Mouse (Mus musculus) spleen, embryonic (tissue): ENCODE data around the gene Idh2.

ENCODE experiments used
- CTCF ChIA-PET: fragments of 350-600 bp; sonication (Branson Sonifier 250); formaldehyde crosslinking; loops from one replicate; lab custom pipeline; 2022; lab: Charles Lee

The Idh2 gene

DNA sequence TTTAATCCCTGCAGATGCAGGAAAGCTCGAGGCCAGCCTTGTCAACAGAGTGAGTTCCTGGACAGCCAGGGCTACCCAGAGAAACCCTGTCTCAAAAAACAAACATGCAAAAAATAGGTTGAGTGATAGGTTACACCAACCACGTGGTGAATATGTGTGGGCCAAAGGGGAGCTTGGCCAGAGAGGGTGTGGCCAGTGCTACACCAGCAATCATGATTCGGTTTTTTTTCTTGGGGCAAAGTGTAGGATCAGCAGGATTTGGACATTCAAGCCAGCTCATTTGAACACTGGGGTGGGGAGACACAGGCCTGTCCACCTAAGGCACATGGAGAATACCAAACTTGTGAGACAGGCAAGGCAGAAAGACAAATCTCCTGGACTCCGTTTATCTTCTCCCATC lies 14.1 kb upstream of the Idh2 start:
- CTCF ChIA-PET, result interaction anchor here (0.6 to 0.9 kb wide), 2 partner anchors 134 to 139 kb away, joined by 3 to 6 read pairs; no protein-coding TSS in a partner anchor

DNA sequence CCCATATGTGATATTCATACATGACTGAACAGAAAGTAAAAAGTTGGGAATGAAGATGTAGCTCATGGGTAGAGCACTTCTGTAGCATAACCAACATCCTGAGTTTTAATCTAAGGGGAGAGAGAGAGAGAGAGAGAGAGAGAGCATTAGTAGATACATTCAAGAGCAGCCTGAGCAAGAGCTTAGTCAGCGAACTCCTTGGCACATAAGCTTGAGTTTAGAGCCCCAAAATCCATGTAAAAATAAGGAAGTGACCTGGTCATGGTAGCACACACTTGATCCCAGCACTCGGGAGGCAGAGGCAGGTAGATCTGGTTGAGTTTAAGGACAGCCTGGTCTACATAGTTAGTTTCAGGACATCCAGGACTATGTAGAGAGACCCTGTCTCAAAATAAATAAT lies 8.5 kb upstream of the Idh2 start:
- CTCF ChIA-PET, result interaction anchor here (0.5 to 0.9 kb wide), 4 partner anchors 17 to 249 kb away, joined by 3 to 8 read pairs (median 5); no protein-coding TSS in a partner anchor

DNA sequence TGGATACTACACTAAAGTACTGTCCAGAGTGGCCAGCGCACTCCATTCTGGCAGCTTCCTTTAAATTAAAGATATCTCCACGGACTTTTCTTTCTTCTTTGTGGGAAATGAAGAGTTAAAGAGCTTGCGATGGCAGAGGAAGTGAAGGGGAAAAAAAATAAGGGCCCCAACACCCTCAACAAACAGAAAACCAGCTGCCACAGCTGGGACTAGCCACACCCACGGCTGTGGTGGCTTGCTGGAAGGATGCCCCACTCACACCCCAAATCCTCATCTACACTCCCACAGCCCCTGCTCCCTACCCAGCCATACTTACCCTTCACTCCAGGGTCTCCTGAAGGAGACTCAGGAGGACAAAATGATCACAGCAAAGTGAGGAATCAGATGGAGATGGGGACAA lies 7.9 kb upstream of the Idh2 start:
- CTCF ChIA-PET, result interaction anchor here (0.9 kb wide), 1 partner anchor 33 kb away, joined by 3 read pairs; no protein-coding TSS in a partner anchor

DNA sequence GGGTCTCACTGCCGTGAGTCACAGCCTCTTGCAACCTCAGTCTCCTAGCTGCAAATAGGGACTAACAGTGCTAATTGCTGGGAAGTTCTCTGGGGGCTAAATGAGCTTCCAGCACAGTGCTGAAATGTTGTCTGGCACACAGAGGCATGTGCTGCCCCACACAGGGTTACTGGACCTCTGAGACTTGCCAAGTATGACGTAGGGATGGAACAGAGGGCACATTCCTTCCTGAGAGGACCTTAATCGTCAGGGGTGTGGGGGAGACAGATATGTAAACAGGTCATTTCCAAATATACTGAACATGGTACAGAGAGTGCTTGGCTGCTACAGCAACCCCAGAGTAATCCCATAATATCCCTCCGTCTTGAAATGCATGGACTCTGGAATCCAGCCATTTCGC lies 5.9 kb upstream of the Idh2 start:
- CTCF ChIA-PET, result no interaction called here

DNA sequence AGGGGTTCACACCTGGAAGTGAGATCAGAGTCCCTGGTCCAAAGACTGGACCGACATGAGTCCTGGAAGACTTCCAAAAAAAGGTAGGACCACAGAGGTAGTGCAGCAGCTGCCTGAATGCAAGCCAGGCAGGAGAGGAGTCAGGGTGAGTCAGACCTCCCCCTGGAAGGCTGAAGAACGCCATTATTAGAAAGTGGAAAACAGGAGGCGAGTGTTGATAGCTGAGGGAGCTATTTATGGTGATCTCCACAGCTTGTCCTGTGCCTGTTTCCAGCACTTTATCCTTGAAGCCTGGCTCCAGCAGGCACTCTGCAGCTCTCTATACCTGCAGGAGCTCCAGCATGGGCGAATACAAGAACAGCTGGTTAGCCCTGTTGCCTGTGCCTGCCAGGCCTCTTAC lies 4.0 kb upstream of the Idh2 start:
- CTCF ChIA-PET, result no interaction called here

DNA sequence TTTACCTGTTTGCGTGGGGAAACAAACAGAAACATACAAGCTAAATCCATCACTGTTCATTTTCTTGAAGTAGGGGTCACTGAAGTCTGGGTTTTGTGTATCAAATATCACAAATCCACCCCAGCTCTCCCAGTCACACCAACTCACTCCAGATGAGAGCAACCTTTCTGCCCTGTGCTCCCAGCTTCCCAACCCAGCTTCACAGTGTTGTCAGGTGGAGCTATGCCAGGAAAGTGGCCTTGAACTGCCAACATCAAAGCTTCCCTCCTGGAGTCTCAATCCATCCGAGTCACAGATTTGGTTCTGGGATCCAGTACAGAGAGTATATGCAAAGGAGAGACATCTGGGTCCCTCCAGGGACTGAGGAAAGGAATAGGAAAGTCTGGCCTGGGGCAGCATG lies 966 bp upstream of the Idh2 start:
- CTCF ChIA-PET, result no interaction called here

DNA sequence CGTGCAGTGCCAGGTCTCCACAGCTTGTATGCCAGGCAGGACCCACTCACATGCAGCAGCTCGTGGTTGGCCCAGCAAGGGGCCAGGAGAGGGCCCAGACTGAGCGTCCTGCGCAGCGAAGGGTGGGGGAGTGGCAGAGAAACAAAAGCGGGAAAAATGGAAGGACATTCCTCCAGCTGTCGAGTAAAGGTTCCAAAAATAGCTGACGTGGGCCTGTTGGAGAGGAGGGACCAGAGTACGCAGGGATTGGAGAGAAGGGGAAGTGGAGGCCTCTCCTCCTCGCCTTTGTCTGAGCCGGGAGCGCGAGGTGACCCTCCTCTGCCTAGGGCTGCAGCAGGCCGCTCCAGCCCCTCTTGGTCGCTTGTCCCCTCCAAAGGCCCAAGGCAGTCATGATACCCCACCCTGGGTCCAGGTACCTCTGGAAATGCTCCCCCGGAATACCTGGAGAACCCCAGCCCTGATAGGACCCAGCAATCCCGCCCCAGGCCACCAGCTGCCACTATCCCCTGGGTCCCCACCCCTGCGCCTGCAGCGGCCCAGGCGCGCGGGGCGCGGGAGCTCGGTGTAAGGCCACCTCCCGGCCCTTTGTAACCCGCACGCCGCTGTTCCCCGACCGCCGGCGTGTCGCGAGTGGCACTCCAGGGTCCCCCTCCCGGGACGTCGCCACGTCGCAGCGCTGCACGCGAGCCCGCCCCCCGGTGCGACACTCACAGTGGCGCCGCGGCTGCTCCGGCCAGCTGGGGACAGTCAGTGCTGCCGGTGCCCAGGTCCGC lies 555 bp downstream of the Idh2 start:
- CTCF ChIA-PET, result interaction anchor here (0.6 to 0.8 kb wide), 3 partner anchors 88 to 260 kb away, joined by 3 to 5 read pairs (median 3); no protein-coding TSS in a partner anchor

DNA sequence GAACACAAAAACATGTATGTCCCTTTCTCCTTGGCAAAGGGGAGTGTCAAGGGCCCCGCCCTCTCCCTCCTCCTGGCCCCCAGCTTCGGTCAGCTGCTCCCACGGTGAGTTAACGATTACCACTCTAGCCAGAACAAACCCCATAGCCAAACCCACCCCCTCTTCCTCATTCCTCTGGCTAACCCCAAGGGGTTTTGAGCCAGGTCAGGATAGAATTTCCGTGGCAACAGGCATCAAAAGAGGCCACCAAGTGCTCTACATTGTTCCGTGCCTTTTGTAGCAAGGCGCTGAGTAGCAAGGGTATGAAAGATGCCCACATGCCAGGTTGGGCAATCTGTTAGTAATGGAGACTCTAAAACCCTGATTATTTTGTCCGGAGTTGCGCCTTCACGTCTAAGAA lies 1.2 kb downstream of the Idh2 start:
- CTCF ChIA-PET, result no interaction called here

DNA sequence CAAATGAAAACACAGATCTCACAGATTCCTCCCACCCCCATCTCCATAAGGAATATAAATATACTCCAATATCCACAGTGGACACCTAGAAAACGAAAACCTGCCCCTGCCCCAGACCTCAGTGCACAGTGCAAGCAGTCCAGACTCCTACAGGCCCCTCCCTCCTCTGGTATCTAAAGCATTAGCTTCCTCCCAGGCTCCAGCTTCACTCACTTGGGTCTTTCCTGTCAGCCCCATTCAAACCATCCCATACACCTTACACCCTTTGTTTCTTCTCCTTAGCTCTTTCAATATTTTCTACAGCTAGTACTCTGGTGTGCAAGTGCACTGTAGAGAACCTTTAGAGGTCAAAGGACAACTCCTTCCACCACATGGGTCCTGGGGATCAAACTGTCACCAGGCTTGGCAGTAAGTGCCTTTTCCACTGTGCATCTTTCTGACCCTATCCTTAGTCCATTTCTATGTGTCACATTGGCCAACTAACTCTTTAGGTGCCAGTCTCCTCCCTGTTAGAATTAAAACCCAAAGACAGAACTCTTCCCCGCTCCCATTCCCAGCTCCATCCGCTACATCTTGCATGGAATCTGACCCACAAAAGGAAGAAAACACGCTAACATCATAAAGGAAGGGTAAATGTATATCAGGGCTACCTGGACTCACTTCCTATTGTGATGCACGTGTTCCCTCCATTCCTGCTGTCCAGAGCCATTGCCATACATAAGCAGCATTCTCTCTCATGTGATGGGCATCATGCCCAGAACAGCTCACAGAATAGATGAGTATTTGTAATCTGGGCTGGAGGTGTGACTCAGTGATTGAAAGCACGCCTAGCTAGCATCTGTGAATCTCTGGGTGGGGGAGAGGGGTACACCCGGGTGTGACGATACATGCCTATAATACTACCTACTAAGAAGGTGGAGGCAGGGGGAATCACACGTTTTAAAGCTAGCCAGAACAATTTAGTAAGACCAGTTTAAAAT lies 3.8 kb downstream of the Idh2 start:
- CTCF ChIA-PET, result interaction anchor here (0.6 to 1.1 kb wide), 2 partner anchors 16 to 605 kb away, joined by 4 read pairs; no protein-coding TSS in a partner anchor

DNA sequence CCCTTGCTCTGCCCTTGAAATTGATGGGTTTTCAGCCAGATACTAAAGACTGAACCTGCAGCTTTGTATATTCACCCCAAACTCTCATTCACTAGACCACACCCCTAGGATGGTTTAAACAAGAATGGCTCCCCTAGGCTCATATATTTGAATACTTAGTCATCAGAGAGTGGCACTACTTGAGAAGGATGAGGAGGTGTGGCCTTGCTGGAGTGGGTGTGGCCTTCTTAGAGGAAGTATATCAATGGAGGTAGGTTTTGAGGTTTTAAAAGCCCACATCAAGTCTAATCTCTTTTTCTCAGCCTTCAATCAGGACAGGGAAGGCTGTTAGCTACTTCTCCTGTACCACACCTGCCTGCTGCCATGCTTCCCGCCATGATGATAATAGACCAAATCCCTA lies 8.8 kb downstream of the Idh2 start:
- CTCF ChIA-PET, result interaction anchor here (1.1 kb wide), 1 partner anchor 36 kb away, joined by 4 read pairs; no protein-coding TSS in a partner anchor

DNA sequence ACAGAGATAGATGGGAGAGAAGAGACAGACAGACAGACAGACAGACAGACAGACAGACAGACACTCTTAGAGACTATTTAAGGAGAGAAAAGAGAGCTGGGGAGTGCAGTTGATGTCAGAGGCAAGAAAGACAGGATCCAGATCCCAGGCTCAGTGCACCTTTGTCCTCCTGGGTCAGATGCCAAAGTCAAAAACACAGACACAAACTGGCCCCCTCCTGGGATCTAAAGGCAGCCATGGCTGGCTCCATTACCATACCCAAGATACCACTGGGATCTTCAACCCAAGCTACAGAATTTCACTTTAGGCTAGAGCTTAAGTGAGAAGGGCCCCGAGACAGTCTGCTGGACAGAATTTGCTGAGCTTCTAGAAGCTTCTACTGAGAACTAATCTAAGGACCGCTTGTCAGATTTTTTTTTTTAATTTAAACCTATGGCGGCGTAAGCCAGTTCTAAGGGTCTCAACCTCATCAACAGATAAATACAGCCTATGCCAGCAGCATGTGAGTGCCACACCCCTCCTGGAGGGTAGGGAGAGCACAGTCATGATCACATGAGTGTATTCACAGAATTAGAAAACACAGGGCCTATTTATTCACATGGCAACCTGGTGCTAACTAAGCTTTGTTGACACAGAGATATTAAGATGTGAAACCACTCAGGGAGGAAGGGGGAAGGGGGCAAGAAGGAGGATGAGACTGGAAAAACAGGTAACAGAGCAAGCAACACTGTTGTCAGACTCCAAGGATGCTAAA lies 9.4 kb downstream of the Idh2 start:
- CTCF ChIA-PET, result interaction anchor here (0.6 to 1.1 kb wide), 2 partner anchors 32 to 36 kb away, joined by 3 to 4 read pairs; no protein-coding TSS in a partner anchor

DNA sequence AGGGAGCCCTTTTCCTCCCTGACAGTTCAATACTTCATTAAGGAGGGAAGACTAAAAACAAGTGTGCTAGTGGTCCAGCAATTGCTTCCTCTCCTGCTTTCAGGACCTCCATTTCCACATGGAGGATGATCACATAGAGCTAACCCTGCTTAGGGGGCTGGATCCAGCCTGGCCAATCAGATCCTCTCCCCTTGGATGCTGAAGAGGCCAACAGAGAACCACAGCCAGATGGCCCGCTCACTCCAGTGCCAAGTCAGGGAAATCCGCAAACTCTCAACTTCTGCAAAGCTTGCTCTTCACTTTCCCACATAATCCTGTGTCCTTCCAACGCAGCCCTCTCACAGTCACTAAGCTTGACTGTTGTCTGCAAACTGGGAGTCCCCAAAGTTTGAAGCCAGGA lies 11.9 kb downstream of the Idh2 start:
- CTCF ChIA-PET, result no interaction called here

DNA sequence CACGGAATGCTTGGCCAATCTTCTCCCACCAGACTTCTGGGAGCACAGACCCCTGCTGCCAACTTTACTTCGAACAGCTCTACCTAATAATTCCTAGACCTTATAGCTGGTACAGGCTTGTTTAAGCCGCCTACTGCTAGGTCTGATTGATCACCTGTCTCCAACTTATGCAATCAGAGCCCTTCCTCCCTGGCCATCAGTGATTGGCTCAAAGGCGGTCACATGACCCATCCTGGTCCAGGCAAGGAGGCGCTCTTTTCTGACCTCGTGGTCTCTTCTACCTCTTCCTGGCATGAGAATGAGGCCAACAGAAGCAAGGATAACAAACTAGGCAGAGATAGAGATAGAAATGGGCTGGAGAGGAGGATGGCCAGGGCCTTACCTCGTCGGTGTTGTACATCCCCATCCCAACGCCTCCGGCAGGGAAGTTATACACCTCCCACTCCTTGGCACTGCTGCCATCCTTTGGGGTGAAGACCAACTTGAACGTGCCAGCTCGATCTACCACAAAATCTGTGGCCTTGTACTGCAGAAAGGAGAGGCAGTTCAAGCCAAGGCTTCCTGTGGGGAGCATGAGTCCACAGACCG lies 16.7 kb downstream of the Idh2 start:
- CTCF ChIA-PET, result no interaction called here

DNA sequence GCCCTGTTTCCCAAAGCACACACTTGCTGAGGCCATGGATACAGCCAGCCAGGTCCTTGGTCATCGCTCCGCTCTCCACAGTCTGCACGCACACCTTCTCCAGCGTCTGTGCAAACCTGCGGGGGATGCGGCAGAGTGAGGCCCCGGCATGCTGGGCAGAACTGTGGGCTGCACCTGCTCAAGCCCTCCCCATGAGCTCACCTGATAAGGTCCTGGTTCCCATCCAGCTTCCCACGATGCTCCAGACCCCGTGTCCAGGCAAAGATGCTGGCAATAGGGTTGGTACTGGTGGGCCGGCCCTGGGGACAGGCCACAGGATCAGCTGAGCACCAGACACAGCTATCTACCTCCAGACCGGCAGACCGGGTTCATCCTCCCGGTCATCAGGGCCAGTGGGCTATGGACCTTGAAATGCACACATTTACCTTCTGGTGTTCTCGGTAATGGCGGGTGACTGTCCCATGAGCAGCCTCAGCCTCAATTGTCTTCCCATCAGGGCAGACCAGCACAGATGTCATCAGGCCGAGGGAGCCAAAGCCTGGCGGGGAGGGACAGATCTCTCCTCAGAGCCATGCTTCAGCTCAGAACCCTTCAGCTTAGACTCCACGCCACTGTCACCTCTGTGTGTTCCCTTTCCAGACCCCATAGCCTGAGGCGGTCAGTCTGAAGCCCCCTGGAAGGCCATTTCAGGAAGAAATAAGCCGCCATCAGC lies 19.4 kb downstream of the Idh2 start:
- CTCF ChIA-PET, result interaction anchor here (0.5 to 1.5 kb wide), 3 partner anchors 13 to 277 kb away, joined by 3 to 4 read pairs (median 3); no protein-coding TSS in a partner anchor

DNA sequence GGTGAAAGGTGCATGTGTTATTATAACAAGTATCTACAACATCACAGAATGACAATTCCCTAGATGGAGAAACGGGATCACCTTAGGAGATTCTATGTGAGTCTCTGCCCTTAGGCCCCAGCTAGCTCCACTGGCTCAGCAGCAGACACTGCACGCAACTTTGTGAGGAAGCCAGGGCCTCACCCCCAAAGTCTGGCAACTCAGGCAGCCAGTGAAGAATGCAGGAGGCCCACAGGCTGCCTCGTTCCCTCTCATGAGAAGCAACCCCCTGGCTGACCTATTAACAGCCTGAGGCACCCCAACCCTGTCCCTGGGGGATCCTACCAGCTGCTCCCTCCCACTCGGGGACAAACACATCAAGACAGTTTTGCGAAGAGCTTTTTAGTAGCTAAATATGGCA lies 20.7 kb downstream of the Idh2 start:
- CTCF ChIA-PET, result interaction anchor here (0.6 to 1.5 kb wide), 3 partner anchors 17 to 755 kb away, joined by 3 to 13 read pairs (median 4); no protein-coding TSS in a partner anchor

DNA sequence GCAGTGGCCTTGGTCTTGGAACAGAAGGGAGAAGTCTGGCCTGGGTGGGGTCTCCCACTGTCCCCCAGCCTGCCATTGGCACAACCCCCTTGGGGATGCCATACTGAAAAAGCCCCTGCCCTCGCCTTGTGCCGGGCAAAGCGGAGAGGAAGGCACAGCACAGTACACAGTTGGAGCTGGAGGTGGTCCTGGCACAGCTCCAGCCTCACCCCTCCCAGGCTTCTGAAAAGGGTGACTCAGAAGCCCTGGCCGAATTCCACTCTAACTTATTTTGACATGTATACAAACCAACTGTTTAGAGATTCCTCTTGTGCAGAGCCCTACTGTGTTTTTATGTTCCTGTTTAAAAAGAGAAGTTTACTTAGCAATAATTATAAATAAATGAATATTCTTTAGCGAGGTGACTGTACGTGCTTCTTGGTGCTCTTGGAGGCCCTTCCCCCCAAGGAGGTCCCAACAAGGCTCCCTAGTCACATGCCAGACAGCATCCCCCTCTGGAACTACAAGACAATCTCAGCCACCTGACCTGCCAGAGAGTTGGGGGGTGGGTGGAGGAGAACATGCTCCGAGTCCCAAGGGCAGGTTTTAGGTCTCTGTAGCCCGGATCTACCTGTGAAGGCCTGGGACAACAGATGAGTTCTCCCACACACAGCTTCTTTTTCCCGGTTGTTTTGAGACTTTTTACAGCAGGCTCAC lies 22.7 kb downstream of the Idh2 start:
- CTCF ChIA-PET, result no interaction called here

DNA sequence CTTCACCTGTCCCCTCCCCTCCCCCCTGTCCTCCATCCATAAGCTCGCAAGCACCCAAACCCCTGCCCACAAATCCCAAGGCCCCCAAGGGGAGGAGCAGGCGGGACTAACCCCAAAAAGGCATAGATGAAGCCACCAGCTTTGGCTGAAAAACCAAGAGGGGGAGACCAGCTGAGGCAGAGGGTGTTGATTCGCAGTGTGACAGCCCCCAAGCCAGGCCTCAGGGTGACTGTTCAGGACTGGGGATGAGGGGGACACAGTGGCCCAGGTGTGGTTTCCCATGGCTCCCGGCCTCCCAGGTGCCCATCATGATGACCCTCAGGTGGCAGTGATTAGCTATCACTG lies 23.4 kb downstream of the Idh2 start:
- CTCF ChIA-PET, result interaction anchor here (0.7 kb wide), 1 partner anchor 241 kb away, joined by 8 read pairs; no protein-coding TSS in a partner anchor

DNA sequence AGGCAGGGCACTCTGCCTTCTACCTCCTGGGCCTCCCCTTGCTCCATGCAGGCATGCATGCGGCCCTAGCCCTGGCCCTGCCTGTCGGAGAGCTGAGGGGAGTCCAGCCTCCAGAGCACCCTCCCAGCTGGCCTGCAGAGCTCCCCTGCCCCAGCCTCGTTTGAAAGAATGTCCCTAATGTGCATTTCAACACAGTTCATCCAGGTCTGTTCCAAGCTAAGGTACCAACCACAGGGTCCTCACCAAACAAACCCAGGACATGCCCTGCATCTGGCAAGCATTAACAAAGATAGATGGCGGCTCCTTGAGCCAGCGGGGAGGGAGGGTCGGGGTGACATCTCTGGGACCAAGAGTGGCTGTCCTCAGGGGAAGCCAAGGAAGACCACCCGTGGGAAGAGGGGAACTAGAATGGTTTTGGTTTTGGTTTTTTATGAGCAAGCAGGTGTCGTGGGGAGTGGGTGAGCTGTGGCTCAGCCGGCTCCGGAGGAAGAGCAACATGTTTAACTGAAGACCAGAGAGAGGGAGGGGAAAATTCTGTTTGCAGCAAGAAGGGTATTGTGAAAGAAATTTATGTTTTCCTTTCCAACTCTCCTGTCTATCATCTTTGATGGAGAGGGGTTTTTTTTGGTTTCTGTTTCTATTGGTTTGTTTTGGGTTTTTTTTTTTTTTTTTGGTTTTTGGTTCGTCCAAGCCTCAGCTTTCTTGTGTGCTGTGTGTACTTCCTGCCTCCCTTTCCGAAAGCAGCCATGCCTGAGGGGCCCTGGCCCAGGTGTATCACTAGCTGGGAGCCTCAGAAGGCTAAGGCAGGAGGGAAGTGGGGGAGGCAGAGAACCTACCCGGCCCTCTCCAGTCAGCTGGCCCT lies 24.0 kb downstream of the Idh2 start:
- CTCF ChIA-PET, result interaction anchor here (0.6 to 0.7 kb wide), 2 partner anchors 81 to 241 kb away, joined by 3 to 8 read pairs; no protein-coding TSS in a partner anchor
